Mouse (Mus musculus) kidney, adult 11 months (tissue): ENCODE data around the gene Tspan14.

ENCODE experiments used
- DNase-seq: peaks from one replicate; pipeline ENCODE4 v3.0.0; 2022

Gene Tspan14

DNA sequence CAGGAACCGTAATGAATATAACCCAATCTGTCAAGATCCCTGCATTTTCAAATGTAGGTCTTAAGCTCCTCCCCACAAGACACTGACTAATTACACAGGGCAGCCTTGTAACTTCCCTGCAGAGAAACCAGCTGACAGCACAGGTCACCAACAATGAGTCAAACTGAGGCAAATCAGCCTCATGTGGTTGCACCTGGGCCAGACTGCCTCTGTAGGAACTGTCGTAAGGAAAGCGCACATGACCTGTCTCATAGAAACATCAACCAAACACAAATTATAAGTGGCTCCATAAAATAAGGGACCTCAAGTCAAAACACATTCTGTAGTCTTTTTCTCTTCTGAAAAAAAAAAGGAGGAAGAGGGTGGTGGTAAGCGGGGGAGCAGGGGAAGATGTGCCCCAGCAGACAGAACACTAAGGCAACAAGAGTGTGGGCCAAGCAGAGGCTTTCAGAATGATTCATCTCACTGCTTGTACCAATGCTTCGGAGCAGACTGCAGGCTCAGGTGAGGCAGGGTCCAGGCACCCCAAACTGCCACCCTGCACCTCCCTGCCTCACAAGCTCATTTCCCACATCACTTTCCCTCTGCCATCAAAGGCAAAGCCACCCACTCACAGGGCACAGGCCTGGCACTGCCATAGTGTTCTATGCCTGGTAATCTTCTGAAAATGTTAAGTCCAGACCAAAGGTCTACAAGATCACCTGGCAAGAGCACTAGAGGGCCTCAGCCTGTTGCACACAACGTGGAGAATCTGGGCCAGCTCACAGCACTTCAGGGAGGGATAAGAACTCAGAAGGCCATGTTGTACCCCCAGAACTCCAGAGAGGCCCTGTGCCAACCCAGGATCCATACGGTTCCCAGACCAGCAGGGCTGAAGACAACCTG lies 16.6 kb downstream of the Tspan14 start:
- DNase-seq, result peak; percentile 37

GRCm38 (mm10) chr14:40949047-40949446 lies 17.6 kb downstream of the Tspan14 start:
- DNase-seq, result no peak

DNA sequence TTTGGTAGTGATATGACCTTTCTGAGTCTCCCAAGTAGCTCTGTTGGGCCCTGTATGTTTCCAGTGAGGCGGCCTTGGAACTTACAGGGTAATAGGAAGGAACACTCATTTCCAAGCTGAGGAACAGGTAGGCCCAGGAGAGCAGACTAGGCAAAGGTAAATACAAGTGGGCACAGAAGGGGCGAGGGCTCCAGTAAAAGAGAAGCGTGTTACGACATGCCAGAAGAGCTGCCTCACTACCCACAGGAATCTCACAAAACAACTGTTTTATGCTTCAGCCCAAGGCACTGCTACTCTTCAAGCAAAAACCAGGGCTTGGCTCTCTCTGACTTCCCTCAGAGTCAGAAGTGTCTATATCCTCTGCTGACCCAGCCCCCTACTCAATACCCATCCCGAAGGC lies 18.1 kb downstream of the Tspan14 start:
- no peak for DNase-seq

- no peak for DNase-seq
Measured at GRCm38 (mm10) chr14:40947431-40948394, 18.9 kb downstream of the Tspan14 start.

DNA sequence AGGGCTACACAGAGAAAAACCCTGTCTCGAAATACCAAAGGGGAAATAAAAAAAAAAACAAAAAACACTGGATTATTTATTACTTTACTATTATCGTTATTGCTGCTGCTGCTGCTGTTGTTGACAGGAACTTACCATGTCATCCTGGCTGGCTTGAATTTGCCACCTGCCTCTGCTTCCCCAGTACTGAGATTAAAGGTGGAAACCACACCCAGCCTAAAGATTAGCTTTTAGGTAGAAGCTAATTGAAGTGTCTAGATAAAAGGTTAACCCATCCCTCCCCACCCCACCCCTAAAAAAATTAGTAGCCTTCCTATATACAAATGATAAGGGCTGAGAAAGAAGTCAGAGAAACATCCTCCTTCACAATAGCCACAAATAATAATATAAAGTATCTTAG lies 22.8 kb downstream of the Tspan14 start:
- no peak for DNase-seq

- DNase-seq, result no peak
Measured at GRCm38 (mm10) chr14:40942429-40942828, 24.2 kb downstream of the Tspan14 start.

DNA sequence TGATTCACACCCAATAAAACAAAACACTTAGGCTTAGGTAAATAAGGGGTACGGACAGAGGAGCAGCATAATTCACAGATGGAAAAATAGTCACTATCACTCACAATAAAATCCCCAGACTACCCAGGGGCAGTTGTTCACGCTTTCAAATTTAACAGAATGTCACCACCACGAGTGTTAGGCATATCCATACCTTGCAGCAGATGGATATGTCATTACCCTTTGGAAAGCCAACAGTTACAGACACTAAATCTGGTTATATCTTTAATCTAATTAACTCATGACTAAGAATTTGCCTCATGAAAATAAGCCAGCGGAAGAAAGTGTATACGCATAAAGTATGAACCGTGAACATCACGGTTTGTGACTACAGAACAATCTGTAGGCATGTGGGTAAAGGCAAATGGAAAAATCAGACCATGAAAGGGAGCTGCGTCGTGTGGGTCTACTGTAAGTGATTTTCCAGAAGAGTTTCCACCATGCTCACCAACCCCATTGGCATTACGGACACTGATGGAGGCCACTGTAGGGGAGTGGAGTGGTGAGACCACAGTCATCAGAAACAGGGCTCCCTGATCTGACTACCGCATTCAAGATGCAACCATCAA lies 28.1 kb downstream of the Tspan14 start:
- DNase-seq, result no peak

- DNase-seq, result no peak
Measured at GRCm38 (mm10) chr14:40937052-40937451, 29.6 kb downstream of the Tspan14 start.

DNA sequence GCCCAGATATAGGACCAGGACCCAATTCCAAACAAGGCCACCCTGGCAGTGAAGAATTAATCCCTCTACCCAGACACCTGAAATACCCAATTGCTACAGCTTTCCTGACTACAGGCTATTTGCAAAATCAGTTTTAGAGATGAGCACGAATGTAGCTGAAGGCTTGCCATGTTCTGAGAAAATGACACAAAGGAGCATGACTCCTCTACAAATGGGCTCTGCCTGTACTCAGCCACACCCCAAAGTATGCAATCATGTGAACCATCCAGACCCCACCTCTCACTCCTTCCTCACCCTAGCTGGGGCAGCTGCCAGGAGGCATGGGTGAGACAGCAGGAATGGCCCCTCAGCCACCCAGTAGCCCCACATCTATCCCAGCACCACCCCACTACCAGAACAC lies 31.1 kb downstream of the Tspan14 start:
- DNase-seq, result no peak

DNA sequence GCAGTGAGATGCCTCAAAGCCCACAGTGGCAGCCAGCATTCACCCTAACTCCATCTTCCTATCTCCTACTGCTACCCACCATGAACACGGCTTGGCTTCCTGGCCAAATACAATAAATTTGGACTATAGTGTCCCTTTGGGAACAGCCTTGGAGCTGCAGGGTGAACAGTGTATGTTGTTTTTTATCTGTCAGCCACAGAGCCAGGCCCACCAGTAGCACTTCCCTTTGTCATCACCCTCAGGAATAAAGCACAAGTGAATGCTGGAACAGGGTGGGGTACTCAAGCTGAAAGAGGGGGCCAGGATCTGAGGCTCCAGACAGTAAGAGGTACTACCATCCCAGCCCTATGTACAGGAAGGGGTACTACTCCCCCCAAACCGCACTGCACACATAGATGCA lies 31.6 kb downstream of the Tspan14 start:
- DNase-seq, result no peak

GRCm38 (mm10) chr14:40933328-40933727 lies 33.3 kb downstream of the Tspan14 start:
- DNase-seq, result no peak

- peak; percentile 39 for DNase-seq
Measured at GRCm38 (mm10) chr14:40932225-40932624, 34.4 kb downstream of the Tspan14 start.

- peak; percentile 73 for DNase-seq
Measured at GRCm38 (mm10) chr14:40931115-40931829, 35.3 kb downstream of the Tspan14 start.

- no peak for DNase-seq
Measured at GRCm38 (mm10) chr14:40929943-40930342, 36.7 kb downstream of the Tspan14 start.

GRCm38 (mm10) chr14:40928897-40929296 lies 37.7 kb downstream of the Tspan14 start:
- no peak for DNase-seq

DNA sequence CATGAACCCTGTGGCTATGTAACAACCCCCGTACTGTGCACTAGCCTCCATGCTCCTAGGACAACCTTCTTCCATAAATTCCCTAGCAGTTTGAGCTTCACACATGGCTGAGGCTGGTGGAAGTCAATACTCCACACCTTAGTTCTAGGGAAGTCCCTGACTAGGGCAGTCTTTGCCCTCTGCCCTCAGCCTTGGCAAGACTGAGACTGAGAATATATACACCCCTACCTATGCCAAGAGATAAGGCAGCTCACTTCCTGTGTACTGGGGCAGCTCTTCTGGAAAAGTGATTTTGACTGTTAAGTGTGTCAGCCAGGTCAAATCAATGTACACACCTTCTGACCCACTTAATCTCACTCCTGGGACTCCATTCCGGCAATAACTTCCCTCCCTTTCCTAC lies 39.6 kb downstream of the Tspan14 start:
- no peak for DNase-seq

DNA sequence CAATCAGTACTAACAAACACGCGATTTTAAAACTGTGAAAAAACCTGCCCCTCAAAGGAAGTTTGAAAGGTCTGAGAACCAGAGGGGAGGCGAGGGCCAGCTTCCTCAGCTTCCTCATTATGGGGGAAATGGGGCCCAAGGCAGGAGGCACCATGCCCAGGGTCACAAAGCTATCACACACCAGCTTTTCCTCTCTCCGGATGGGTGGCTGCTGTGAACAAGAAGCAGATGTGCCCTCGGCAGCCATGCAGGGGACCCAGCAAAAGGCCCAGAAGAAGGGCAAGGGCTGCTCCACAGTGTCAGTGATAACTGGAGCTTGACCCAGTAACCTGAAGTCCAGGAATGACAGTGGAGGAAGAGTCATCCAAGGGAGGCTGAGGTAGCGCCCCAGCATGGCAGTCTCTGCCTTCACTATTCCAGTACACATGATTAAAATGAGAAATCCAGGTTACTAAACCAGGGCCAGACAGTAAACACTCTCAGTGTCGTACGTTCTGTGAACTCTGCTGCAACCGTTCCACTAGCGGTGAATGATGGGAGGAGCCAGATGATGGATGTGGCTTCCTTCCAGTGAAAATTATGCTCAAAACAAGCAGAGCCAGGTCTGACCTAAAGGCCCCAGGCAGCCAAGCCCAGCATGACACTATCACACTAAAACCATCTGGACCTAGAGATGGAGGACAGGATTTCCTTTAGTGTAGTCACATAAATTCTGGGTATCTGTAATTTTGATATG lies 42.1 kb downstream of the Tspan14 start:
- peak; percentile 65 for DNase-seq

DNA sequence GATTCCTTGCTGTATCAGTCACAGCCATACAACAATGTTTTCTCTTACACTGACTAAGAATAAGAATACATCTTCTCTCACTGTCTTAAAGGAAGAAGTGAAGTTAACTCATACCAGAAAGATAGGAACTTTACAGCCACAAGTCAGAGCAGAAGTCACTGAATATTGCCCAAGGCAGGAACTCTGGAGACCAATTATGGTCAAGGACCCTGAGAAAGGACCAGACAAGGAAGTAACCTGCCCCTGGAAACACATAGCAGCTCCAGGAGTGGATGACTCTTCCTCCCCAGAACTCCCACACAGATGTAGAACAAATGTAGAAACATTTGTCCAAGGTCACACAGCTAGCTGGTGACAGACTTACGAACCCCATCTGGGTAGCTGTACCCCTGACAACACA lies 45.4 kb downstream of the Tspan14 start:
- no peak for DNase-seq

DNA sequence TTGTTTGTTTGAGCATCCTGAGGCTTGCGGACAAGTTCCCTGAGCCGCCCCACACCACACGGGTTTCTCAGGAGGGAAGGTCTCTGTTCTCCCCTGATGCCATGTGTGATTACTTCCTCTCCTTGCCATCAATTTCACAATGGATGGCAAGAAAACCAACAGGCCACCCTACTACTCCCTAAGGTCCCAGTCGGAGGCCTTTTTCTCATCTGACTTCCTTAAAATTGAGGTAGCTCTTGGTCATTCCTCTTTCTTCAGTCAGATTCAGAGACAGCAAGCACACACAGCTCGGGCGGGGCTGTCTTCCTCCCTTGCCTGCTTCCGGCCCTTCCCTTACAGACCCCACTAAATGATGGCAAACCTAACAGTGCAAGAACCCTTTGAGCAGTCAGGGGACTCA lies 47.1 kb downstream of the Tspan14 start:
- DNase-seq, result no peak

GRCm38 (mm10) chr14:40918477-40918876 lies 48.1 kb downstream of the Tspan14 start:
- DNase-seq, result no peak

DNA sequence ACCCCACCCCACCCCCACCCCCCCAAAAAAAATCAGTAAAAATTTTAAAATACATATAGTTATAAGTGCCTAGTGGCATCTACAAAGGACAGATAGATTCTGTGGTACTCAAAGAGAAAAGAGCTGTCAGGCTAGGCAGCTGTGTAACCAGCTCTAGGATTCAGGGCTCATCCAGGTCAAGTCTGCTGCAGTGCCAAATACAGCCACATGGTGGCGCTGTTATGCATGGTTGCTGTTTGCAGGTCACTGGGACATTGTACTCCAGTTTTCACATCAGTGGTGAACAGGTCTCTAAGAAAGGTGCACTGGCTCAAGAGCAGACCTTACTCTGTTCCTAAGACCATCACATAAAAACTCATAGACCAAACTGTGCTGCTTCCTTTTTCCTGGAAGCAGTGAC lies 49.0 kb downstream of the Tspan14 start:
- DNase-seq, result peak; percentile 89

GRCm38 (mm10) chr14:40916667-40917066 lies 49.9 kb downstream of the Tspan14 start:
- DNase-seq, result no peak
